Mouse (Mus musculus) cerebellum, postnatal 25 days (tissue): ENCODE data around the gene Cdnf.

ENCODE experiments used
- DNase-seq, 2 experiments: peaks; one replicate each; pipeline ENCODE4 v3.0.0; 2021; ENCODE audit warnings: mixed read lengths in 2 of 2

Gene Cdnf

DNA sequence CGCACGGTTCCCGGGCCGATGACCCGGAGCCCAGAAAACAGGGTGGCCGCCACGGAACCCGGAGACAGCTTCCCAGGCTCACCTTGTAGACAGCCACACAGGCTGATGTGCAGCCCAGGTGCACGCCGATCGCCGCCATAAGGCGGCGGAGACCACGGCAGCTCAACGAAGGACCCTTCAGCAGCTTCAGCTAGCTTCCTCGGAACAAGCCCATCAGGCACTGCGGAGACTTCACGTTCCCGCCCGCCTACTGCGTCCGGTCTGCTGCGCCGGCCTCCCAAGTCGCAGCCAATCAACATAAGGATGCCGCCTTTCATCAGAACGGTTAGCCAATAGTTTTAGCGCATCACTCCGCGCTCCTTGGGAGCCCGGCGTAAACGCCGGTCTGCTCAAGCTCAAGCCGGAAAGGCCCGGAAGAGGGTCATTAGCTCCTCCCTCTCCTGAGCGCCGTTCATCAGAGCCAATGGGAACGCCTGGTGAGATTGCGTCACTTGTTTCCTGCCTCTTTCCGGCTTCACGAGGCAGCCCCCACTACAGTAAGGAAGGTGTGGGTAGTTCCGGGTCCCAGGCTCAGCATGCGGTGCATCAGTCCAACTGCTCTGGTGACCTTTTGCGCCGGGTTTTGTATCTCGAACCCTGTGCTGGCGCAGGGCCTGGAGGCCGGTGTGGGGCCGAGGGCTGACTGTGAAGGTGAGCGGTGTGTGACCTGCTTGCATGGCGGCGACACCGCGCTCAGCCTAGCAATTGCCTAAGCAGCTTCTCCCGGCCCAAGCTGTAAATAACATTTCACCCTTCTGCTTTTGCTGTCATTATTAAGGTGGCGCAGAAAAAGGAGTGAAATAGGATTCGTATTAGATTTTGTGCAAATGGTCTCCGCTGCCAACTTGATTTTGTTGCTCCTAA, at the start of gene Cdnf, which contains the start of the genes Gm45902 and Hspa14:
Gene Cdnf, plus strand, starts transcription at position 479 of the 903 bp plus-strand sequence.
Gene Gm45902, minus strand, starts transcription at position 239 of the 903 bp plus-strand sequence.
Gene Hspa14, minus strand, starts transcription at position 263 of the 903 bp plus-strand sequence.
- peak; percentile 95 to 96 for DNase-seq

DNA sequence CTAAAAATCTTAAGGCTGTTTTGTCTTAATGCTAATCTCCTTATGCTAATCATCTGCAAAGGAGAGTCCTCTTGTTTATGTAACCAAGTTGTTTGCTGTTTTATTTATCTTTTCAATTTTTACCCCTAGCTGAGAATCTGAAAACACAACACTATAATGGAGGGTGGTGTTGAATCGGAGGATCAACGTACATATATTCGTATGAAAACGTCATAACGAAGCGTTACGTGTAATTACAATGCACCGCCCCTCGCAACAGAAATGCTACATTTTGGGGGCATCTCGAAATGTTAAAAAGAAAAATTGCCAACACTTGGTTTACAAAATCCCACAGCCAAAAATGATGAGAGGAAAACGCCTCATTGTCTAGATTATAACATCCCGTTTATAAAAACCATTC, 38.9 kb upstream of the Cdnf start:
- DNase-seq = no peak

DNA sequence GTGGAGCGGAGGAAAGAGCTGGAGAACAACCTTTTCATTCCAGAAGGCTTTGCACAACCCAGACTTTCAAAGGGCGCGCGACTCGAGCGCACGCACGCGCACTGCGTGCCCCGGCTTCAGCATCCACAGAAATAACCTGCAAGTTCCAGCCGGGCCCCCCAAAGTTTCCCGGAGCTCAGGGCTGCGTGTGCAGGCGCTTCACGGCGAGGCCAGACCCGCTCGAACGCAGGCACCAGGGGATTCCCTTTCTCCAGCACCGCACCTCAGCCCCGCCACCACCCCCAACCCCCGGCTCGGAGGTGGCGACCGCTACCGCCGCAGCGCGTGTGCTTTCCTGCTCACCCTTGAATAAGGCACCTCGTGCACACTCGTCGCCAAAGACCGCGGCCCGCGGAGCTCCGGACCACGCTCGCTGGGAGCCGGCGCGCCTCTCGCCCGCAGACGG, 38.4 kb upstream of the Cdnf start:
- DNase-seq = peak; percentile 75 to 78

DNA sequence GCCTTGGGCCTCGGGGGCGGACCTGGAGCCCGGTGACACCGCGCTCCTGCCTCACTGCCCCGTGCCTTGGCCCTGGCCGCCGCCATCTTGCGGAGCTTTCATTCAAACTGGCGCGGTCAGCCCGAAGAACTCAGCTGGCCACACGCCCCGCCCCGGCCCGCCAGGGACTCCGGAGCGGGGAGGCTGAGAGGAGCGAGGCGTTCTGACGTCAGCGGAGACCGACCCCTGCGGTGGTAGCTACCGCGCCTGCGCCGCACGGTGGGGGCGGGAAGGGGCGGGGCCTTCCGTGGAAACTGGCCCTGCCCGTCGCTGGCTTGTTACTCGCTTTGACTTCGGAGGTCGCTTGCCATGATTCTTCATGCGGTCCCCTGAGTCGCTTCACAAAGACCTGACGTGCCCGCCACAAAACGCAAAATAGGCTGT, 38.0 kb upstream of the Cdnf start, which contains the start of gene Suv39h2:
Gene Suv39h2, minus strand, starts transcription at position 171 of the 423 bp plus-strand sequence.
- peak; percentile 99 for DNase-seq

DNA sequence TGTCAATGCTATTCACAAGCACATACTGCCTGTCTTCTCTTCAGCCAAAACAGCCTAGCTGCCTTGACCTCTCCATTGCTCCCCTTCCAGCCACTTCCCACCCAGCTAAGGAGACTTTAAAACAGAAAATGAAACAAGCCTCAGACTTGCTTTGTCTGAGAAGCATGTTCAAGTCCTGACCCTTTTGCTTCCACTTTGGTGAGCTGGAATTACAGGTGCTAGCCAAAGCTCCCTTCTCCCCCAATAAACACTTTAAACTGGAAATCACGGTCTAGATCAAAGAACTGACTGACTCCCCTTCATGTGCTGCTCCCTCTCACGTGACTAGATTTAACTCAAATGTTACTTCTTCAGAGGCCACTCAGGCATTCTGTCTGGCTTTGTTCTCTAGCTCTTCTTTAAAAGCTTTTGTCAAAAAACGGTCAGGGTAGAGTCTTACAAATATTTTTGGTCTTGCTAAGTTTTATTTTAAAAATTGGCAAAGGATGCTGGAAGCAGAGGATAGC, 37.0 kb upstream of the Cdnf start:
- no peak for DNase-seq

DNA sequence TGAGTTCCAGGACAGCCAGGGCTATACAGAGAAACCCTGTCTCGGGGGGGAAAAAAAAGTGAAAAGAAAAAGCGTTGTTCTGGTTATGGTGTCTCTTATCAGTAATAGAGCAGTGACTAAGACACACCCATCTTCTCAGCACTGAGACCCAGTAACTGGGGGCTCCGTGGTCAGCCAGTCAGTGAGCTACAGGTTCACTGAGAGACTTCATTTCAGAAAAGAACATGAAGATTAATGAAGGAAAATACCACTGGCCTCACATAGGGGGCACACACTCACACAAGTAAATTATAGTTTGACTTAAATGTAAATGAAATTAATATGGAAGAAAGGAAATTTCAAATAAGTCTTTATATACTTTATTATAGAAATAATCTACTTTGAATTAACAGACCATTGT, 32.6 kb upstream of the Cdnf start:
- no peak for DNase-seq

DNA sequence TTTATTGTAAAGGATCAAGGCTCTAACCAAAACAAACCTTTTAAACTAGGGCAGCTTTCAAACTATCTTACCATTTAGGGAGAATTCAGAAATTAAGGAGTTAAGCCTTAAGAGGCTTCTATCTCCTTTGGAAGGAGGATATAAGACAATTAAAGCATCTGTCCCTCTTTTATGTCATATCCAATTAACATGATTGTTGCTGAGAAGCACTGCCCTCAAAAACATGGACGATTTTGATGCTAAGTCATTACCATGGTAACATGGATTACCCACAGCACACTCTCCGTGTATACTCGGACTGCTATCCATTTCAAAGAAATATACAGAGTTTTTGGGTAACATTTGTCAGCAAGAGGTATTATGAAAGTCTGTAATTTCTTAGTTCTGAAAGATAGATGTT, 23.0 kb upstream of the Cdnf start:
- DNase-seq = no peak

DNA sequence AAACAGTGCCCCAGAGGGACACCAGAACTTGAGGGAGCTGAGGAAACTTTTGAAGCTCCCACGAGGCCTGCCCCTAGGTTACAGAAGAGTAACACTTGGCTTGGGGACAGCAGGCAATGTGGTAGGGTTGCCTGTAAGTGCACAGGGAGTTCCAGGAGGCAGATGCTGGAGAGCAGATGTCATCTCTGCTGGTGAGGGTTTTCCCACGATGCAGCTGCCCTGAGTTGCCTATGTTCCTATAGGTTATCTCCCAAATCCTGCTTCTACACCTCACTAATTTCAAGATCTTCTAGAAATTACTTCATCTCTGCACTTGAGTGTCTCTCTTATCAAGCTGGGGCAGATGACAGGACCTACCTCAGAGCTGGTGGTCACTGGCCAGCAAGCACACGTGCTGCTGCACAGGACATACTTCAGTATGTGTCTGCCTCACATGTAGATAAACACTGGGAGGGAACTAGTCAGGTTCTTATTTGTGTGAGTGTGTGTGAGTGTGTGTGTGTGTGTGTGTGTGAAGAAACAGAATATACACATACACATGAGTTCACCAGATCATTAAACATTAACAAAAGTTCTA, 18.9 kb upstream of the Cdnf start:
- no peak for DNase-seq

DNA sequence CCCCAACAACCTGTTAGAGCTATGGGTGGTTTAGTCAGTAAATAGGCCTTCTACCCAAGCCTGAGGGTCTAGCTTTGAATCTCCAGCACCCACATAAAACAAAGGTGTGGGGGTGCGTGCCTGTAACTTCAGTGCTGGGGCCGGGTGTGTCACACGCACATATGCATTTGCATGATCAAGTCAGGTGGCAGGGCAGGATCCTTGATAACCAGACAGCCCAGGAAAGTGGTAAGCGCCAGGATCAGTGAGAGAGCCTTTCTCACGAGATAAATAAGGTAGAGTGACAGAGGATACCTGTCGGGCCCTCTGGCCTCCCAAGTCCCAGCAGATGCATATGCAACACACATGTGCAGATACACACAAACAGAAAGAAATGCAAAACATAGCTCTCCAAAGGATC, 13.3 kb upstream of the Cdnf start:
- DNase-seq = no peak

DNA sequence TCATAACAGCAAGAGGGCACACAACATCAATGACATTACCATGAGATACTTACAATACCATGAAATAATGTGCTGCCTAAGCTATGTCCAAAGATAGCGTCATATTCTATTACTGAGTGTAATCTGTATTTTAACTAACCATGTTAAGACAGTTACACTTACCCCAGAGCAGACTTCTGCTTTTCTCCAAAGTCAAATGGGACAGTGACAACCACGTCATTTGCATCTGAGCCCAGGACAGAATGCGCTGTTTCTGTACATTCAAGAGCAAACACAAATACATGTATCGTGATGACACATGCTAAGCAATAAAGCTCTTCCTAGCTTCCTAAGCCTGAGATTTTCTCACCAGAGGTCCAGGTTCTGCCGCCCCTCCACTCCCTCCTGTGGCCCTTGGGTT, 11.9 kb upstream of the Cdnf start:
- DNase-seq = no peak

DNA sequence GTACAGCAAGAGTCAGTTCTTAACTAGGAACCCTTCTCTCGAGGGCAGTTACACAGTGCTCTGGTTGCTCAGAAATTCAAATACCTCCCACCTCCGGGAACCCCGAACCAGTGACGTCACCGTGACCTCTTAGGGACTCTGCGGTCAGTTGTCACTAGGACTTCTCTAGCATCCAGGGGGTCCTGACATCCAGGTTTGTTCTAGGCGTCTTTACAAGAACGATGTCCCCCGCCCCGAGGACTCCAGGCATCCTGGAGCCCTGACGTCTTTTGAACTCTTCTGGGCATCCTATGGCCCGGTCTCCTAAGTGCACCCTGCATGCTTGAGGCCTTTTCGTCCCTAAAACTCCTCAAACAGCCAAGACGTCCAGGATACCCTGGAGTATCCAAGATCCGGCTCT, 754 bp upstream of the Cdnf start:
- peak in 1 of 2 experiments; percentile 36 for DNase-seq

DNA sequence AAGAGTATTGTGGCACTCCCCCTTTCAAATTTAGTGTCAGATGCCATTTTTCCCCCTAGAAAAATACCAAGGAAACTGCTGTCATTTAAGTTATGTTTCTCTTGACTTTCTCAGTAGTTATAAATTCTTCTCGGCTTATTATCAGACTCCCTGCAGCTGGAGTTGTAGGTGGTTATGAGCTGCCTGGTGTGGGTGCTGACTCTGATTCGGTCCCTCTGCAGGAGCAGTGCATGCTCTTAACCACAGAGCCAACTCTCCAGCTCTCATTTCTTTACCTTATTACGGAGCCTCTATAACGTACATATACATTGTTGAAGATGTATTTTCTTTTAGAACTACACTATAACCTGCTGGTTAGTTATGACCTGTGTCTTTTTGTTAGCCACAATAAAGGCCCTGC, 9.7 kb downstream of the Cdnf start:
- DNase-seq = no peak

DNA sequence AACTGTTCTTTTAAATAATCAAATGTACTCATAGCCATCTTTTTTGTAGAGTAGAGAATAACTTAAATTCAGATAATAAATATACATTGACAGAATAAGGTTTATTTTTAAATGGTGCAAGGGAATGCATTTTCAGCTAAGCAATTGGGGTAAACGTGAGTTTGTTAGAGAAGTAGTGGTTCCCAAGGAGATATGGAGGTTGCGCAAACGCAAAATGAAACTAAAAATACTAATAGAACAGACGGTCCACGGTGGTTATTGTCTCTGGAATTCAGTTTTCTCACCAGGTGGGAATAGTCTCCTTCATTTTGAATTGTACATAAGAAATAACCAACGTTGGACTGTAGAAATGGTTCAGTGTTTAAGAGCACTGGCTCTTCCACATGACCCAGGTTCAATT, 13.5 kb downstream of the Cdnf start:
- no peak for DNase-seq

DNA sequence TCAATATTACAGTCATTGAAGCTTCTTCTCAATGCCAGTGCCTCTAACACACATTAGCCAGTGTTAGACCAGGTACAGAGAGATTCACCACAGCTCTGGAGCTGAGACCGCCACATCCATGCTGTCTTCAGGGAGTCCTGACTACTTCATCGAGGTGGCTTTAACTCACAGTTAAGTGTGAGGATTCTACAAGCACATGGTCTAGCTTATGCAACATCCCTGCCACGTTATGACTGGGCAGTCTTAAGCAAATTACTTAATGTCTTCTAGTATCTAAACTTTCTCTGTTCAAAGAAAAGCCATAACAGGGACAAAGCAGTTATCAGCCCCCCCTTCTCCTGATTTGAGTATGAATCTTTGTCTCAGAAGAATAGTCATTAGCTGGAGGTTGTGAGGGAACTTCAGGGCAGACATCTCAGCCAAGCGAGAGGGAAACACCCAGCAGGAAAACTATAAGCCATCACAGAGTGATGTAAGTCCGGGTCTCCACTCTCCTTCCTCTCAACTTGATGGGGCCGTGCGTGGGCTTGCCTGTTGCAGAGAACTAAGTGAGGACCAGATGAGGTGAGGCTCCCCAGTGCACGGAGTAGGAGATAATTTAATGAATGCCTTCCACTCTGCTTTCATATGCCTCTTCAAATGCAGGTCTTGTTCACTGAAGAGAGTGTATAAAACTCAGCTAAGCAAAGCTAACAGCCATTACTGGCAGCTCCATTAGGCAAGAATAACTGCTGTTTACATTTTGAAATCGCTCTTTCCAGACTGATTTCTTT, 28.7 kb downstream of the Cdnf start:
- no peak for DNase-seq

DNA sequence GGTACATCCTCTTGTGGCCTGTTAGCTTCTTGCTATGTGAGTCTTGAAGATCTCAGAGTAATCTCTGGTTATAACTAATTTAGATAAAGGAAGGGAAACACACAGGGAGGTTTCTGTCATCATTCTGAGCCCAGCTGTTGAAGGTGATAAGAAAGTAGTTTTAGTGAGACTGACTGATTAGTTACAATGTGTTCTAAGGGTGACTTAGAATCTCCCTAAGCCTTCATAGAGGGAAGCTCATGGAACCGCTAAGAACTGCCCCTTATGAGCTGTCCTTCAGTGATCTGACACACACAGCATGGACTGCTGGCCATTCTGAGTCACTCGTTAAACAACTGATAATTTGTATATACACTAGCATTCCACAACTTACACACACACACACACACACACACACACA, 33.2 kb downstream of the Cdnf start:
- no peak for DNase-seq

DNA sequence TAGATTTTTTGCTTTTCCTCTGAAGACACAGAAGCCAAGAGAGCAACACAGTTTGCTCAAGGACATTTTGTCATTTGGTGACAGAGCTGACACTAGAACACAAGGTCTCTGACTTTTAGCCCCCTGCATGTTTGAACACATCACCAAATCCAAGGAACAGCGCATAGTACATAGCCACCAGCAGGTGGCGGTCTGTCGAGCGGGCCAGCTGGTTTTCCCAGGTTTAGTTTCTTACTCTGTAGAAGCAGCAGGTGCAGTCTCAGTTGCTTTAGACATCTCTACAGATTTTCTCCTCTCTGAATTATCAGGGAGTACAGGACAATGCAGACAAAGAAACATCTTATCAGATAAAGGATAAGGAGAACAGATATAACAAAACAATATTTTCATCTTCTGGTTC, 33.8 kb downstream of the Cdnf start:
- DNase-seq = peak; percentile 75 to 82

DNA sequence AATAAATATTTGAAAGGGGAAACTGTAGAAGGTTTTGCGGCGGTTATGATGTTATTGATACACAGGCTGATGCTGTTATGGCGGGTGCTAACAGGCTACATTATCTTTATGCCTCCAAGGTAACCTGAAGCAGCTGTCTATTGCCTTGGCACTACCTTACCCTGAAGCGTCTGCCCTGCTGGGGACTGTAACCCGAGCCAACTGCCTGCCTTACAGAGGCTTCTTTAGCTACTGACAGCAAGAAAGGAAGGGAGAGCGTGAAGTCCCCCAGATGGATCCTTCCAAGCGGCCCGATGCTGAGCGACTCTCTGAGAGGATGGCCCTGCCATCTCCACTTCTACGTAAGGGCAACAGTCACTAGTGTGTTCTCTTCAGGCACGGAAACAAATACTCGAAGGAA, 57.4 kb downstream of the Cdnf start, which contains the start of gene Fam107b:
Gene Fam107b, plus strand, starts transcription at position 303 of the 400 bp plus-strand sequence.
- peak in 1 of 2 experiments; percentile 54 for DNase-seq

DNA sequence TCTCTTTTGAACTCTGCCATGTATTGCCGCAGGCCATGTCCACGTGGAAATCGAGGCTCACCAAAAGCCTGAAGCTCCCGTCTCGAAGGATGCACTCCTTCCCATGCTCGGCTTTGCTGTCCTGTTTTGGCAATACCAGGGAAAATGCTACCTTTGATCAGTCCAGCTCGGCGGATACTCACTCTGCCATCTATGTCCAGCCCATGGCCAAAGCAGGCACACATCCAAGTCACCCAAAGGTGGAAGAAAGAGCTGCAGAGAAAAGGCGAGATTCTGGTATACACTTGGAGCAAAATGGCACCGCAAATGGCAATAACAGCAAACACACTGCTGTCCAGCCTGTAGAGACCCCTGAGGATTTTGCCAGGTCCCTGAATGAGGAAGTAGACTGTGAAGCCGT, 57.8 kb downstream of the Cdnf start:
- DNase-seq = peak; percentile 26 to 28

DNA sequence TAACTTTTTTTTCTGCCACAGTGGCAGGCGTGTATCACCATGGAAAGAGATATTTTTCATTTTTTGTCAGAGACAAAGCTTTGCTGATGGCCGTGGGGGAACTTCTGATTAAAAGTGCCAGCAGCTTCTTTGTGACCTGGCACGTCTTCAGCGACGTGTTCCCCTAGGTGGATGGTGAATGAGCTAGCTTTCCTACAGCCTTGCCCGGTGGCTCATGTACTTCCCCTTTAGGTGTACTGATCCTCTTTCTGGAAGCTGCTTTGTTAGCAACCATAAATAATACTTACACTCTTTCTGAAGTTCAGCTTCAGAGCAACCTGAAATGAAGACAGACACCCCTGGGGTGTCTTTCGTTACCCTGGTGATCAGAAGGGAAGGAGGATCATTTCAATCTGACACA, 61.1 kb downstream of the Cdnf start:
- DNase-seq = no peak

DNA sequence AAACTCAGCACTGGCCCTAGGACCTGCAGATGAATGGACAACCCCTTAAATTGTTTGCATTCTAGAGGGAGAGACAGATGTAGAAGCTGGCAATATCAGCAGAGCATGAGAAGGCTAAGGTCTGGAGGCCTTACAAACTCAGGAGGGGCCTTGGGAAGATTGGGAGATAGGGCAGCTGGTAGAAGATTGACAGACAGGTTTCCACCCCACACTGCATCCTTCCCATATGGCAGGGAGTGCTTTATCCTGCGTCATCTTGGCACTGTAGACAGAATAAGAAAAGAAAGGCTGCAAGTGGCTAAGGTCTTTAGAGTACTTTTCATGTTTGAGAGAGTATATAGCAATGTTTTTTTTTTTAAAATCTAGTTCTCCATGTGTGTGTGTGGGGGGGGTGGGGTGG, 62.3 kb downstream of the Cdnf start:
- DNase-seq = no peak
